Mouse (Mus musculus): Measurements from ENCODE around the gene Sema4d. TPM values are rescaled to one million over a fixed set of nuclear protein-coding genes. Genes with fewer than 3 reads are reported as not detected.

Gene Sema4d
- polyA plus RNA-seq, 1 experiment from 2014 or later: 23.8 TPM

GRCm38 (mm10) chr13:51777048-51777737 is 16.4 kb downstream of the Sema4d start:
- no peaks in the 10 kb centered on the region for H3K27me3 ChIP-seq (ENCODE audit: insufficient read depth, low read length)
- no peak overlapping the region for H3K4me3 ChIP-seq (replicated peaks; ENCODE audit: low read depth, low read length)
- WGBS: 23% methylated on average over 11 of the region's 11 CpGs
- no peak overlapping the region for H3K9ac ChIP-seq (ENCODE audit: low read depth, low read length)
- H3K4me2 ChIP-seq (ENCODE audit: low read length): peak overlapping the region; percentile 8; the same call in 1 of the 2 replicates
- H3K9me3 ChIP-seq (replicated peaks; ENCODE audit: low read length): no peaks in the 10 kb centered on the region
- no peaks in the 10 kb centered on the region for H3K36me3 ChIP-seq (ENCODE audit: insufficient read depth, low read length)
- H3K27ac ChIP-seq: peak overlapping the region; percentile 78
- ATAC-seq (replicated peaks; ENCODE audit: low FRiP score, low read depth): peak; percentile 91
- peak; percentile 86 for DNase-seq (ENCODE audit: low spot score)
- H3K4me1 ChIP-seq (replicated peaks; ENCODE audit: insufficient read depth, low read length): peaks cover 28% of the 10 kb centered on the region
- TF ChIP-seq CTCF (IDR thresholded peaks at IDR 0.05; ENCODE audit: low read depth): no peak

- Histone ChIP-seq H3K4me2 (ENCODE audit: low read length) (no peak overlapping the region), H3K4me1 (replicated peaks; ENCODE audit: insufficient read depth, low read length) (peaks cover 28% of the 10 kb centered on the region), H3K4me3 (replicated peaks; ENCODE audit: low read depth, low read length) (no peak overlapping the region), H3K9ac (ENCODE audit: low read depth, low read length) (no peak overlapping the region), H3K9me3 (replicated peaks; ENCODE audit: low read length) (no peaks in the 10 kb centered on the region), H3K27ac (no peak overlapping the region), H3K27me3 (ENCODE audit: insufficient read depth, low read length) (no peaks in the 10 kb centered on the region), H3K36me3 (ENCODE audit: insufficient read depth, low read length) (no peaks in the 10 kb centered on the region)
- 84% methylated on average over 6 of the region's 6 CpGs for WGBS
- DNase-seq (ENCODE audit: low spot score) (no peak), ATAC-seq (replicated peaks; ENCODE audit: low FRiP score, low read depth) (no peak)
- no peak for TF ChIP-seq CTCF (IDR thresholded peaks at IDR 0.05; ENCODE audit: low read depth)
Measured at GRCm38 (mm10) chr13:51776160-51776737, 17.3 kb downstream of the Sema4d start.

GRCm38 (mm10) chr13:51771802-51772206 is 21.7 kb downstream of the Sema4d start:
- WGBS: 69% methylated on average over 10 of the region's 10 CpGs
- Histone ChIP-seq H3K9me3 (replicated peaks; ENCODE audit: low read length) (no peaks in the 10 kb centered on the region), H3K27ac (no peak overlapping the region), H3K27me3 (ENCODE audit: insufficient read depth, low read length) (no peaks in the 10 kb centered on the region), H3K36me3 (ENCODE audit: insufficient read depth, low read length) (no peaks in the 10 kb centered on the region), H3K4me1 (replicated peaks; ENCODE audit: insufficient read depth, low read length) (0 out of 2 replicates have a peak, but pooled peaks cover 13% of the 10 kb centered on the region), H3K9ac (ENCODE audit: low read depth, low read length) (no peak overlapping the region), H3K4me3 (replicated peaks; ENCODE audit: low read depth, low read length) (no peak overlapping the region), H3K4me2 (ENCODE audit: low read length) (no peak overlapping the region)
- no peak for TF ChIP-seq CTCF (IDR thresholded peaks at IDR 0.05; ENCODE audit: low read depth)
- DNase-seq (ENCODE audit: low spot score) (no peak), ATAC-seq (replicated peaks; ENCODE audit: low FRiP score, low read depth) (no peak)

GRCm38 (mm10) chr13:51770647-51771427 is 22.7 kb downstream of the Sema4d start:
- no peak overlapping the region for H3K9ac ChIP-seq (ENCODE audit: low read depth, low read length)
- H3K27ac ChIP-seq: 0 out of 2 replicates have a peak overlapping the region, but pooled peaks have one; percentile 10
- no peak overlapping the region for H3K4me3 ChIP-seq (replicated peaks; ENCODE audit: low read depth, low read length)
- DNase-seq (ENCODE audit: low spot score): no peak
- H3K36me3 ChIP-seq (ENCODE audit: insufficient read depth, low read length): no peaks in the 10 kb centered on the region
- no peaks in the 10 kb centered on the region for H3K9me3 ChIP-seq (replicated peaks; ENCODE audit: low read length)
- no peaks in the 10 kb centered on the region for H3K27me3 ChIP-seq (ENCODE audit: insufficient read depth, low read length)
- no peak overlapping the region for H3K4me2 ChIP-seq (ENCODE audit: low read length)
- WGBS: 88% methylated on average over 14 of the region's 14 CpGs
- no peak for TF ChIP-seq CTCF (IDR thresholded peaks at IDR 0.05; ENCODE audit: low read depth)
- ATAC-seq (replicated peaks; ENCODE audit: low FRiP score, low read depth): no peak
- H3K4me1 ChIP-seq (replicated peaks; ENCODE audit: insufficient read depth, low read length): 0 out of 2 replicates have a peak, but pooled peaks cover 13% of the 10 kb centered on the region

GRCm38 (mm10) chr13:51767991-51768761 is 25.4 kb downstream of the Sema4d start:
- H3K4me3 ChIP-seq (replicated peaks; ENCODE audit: low read depth, low read length): no peak overlapping the region
- H3K27me3 ChIP-seq (ENCODE audit: insufficient read depth, low read length): no peaks in the 10 kb centered on the region
- H3K4me1 ChIP-seq (replicated peaks; ENCODE audit: insufficient read depth, low read length): 0 out of 2 replicates have a peak, but pooled peaks cover 13% of the 10 kb centered on the region
- 52% methylated on average over 14 of the region's 14 CpGs for WGBS
- TF ChIP-seq CTCF (IDR thresholded peaks at IDR 0.05; ENCODE audit: low read depth): peak; percentile 29; the same call in 1 of the 2 replicates
- no peak overlapping the region for H3K9ac ChIP-seq (ENCODE audit: low read depth, low read length)
- no peaks in the 10 kb centered on the region for H3K36me3 ChIP-seq (ENCODE audit: insufficient read depth, low read length)
- peak; percentile 59 for DNase-seq (ENCODE audit: low spot score)
- H3K4me2 ChIP-seq (ENCODE audit: low read length): no peak overlapping the region
- H3K9me3 ChIP-seq (replicated peaks; ENCODE audit: low read length): no peaks in the 10 kb centered on the region
- peak; percentile 78 for ATAC-seq (replicated peaks; ENCODE audit: low FRiP score, low read depth)
- H3K27ac ChIP-seq: peak overlapping the region; percentile 38

Measured in kidney, postnatal 0 days (tissue).